Mouse (Mus musculus): ENCODE results near the gene Vamp5. TPM values are rescaled to one million over a fixed set of nuclear protein-coding genes. Genes with fewer than 3 reads are reported as not detected.

The Vamp5 gene
- polyA plus RNA-seq, 1 experiment from 2014 or later, result 17.3 TPM

DNA sequence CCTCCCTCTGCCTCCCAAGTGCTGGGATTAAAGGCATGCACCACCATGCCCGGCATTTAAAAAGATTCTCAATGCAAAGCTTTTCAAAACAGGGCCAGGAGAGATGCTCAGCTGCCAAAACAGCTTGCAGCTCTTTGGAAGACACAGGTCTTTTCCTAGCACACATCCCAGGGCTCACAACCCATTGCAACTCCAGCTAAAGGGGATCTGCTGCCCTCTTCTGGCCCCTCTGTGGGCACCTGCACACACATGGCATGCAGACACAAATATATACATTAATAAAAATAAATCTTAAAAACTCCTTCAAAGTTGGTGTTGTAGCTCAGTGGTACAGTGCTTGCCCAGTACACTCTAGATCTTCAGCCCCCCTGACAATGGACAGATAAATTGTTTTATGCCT, 29.7 kb upstream of the Vamp5 start:
- no peak overlapping the region for H3K4me2 ChIP-seq (replicated peaks)
- no peak overlapping the region for H3K9ac ChIP-seq
- no peak overlapping the region for H3K27ac ChIP-seq
- H3K4me3 ChIP-seq, result no peak overlapping the region
- peaks cover 4% of the 10 kb centered on the region for H3K4me1 ChIP-seq
- H3K36me3 ChIP-seq, result no peaks in the 10 kb centered on the region
- no peaks in the 10 kb centered on the region for H3K9me3 ChIP-seq
- 52% methylated on average over 1 of the region's 1 CpGs for WGBS
- 0 out of 2 replicates have a peak, but pooled peaks cover 3% of the 10 kb centered on the region for H3K27me3 ChIP-seq (replicated peaks)
- no peak for ATAC-seq (ENCODE audit: low FRiP score, low read depth)

DNA sequence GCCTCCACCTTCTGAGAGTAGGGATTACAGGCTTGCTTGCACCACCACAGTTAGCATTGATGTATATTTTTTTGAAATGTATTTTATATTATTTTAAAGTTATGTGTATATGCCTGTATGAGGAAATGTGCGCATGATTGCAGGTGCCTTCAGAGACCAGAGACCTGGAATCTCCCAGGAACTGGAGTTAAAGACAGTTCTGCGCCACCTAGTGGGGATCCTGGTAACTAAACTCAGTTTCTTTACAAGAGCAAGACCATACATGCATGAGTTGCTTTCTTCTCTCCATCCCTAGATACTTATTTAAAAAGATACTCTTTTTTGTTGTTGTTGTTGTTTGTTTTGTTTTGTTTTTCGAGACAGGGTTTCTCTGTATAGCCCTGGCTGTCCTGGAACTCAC, 29.3 kb upstream of the Vamp5 start:
- H3K4me1 ChIP-seq, result no peaks in the 10 kb centered on the region
- H3K4me3 ChIP-seq, result no peak overlapping the region
- H3K27ac ChIP-seq, result no peak overlapping the region
- H3K27me3 ChIP-seq (replicated peaks), result 0 out of 2 replicates have a peak, but pooled peaks cover 3% of the 10 kb centered on the region
- no peak overlapping the region for H3K9ac ChIP-seq
- 18% methylated on average over 3 of the region's 3 CpGs for WGBS
- H3K9me3 ChIP-seq, result no peaks in the 10 kb centered on the region
- H3K4me2 ChIP-seq (replicated peaks), result no peak overlapping the region
- no peaks in the 10 kb centered on the region for H3K36me3 ChIP-seq
- ATAC-seq (ENCODE audit: low FRiP score, low read depth), result no peak

DNA sequence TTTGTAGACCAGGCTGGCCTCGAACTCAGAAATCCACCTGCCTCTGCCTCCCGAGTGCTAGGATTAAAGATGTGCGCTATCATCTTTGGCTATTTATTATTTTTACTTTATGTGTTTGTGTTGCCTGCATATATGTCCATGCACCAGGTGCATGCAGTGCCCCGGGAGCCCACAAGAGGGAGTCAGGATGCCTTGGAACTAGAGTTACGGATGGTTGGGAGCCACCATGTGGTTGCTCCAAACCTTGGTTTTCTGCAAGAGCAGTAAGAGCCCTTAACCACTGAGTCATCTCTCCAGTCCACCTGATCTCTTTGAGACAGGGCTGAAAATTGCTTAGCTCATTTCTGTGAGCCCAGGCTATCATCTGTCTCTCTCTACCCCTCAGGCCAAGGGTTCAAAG, 26.9 kb upstream of the Vamp5 start:
- Histone ChIP-seq H3K27me3 (replicated peaks) (0 out of 2 replicates have a peak, but pooled peaks cover 3% of the 10 kb centered on the region), H3K4me2 (replicated peaks) (no peak overlapping the region), H3K9ac (no peak overlapping the region), H3K36me3 (no peaks in the 10 kb centered on the region), H3K4me3 (no peak overlapping the region), H3K4me1 (no peaks in the 10 kb centered on the region), H3K9me3 (no peaks in the 10 kb centered on the region), H3K27ac (no peak overlapping the region)
- no peak; the same call in 1 of the 2 replicates for ATAC-seq (ENCODE audit: low FRiP score, low read depth)
- under 1% methylated on average over 5 of the region's 5 CpGs for WGBS

DNA sequence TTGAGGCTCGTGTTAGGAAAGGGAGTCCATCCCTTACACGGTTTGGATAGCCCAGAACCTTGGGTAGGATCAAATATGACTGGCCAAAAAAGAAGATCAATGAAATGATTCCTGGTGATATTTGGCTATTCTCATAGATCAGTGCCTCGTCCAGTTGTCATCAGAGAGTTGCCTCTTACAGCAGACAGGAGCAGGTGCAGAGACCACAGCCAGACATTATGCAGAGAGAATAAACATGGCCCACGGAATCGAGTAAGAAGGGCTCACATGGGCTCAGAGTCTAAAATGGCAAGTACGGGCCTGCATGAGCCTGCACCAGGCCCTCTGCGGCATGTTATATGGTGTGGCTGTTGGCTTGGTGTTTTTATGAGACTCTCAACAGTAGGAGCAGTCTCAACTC, 25.1 kb upstream of the Vamp5 start:
- H3K36me3 ChIP-seq, result no peaks in the 10 kb centered on the region
- no peaks in the 10 kb centered on the region for H3K27me3 ChIP-seq (replicated peaks)
- H3K9ac ChIP-seq, result no peak overlapping the region
- ATAC-seq (ENCODE audit: low FRiP score, low read depth), result no peak
- H3K4me3 ChIP-seq, result no peak overlapping the region
- H3K27ac ChIP-seq, result no peak overlapping the region
- H3K9me3 ChIP-seq, result no peaks in the 10 kb centered on the region
- 82% methylated on average over 7 of the region's 7 CpGs for WGBS
- no peak overlapping the region for H3K4me2 ChIP-seq (replicated peaks)
- no peaks in the 10 kb centered on the region for H3K4me1 ChIP-seq

DNA sequence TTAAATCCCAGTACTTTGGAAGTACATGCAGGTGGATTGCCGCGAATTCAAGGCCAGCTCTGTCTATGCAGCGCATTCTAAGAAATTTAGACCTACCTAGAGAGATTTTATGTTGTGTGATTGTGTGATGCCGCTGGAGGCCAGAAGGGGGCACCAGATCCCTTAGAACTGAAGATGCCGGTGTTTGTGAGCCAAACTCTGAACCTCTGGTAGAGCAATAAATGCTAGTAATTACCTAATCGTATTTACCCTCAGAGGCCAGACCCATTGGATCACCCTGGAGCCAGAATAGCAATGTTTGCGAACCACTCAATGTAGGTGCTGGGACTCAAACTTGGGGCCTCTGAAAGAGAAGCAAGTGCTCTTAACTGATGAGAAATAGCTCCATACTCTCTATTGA, 21.6 kb upstream of the Vamp5 start:
- H3K4me1 ChIP-seq, result no peaks in the 10 kb centered on the region
- H3K27ac ChIP-seq, result no peak overlapping the region
- no peaks in the 10 kb centered on the region for H3K27me3 ChIP-seq (replicated peaks)
- no peak overlapping the region for H3K4me3 ChIP-seq
- no peak overlapping the region for H3K9ac ChIP-seq
- WGBS, result 18% methylated on average over 7 of the region's 7 CpGs
- H3K4me2 ChIP-seq (replicated peaks), result no peak overlapping the region
- H3K36me3 ChIP-seq, result no peaks in the 10 kb centered on the region
- H3K9me3 ChIP-seq, result no peaks in the 10 kb centered on the region
- no peak for ATAC-seq (ENCODE audit: low FRiP score, low read depth)

DNA sequence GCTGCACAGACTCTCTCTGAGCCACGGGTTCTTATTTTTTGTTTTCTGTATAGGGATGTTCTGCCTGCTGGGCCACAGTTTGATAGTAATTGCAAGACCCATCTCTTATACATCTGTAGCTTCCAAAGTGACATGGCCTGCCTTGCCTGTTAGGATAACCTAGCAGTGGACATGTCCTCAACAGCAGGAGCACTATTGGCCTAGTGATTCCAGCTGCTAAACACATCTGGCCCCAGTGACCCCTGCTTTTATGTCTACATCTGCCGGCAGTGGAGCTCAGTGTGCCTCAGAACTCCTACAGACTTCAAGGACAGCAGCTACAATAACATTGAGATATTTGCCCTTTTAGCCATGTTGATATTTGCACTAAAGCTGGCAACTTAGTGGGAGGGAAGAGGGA, 19.7 kb upstream of the Vamp5 start:
- ATAC-seq (ENCODE audit: low FRiP score, low read depth), result no peak
- Histone ChIP-seq H3K4me3 (no peak overlapping the region), H3K4me1 (no peaks in the 10 kb centered on the region), H3K9ac (no peak overlapping the region), H3K4me2 (replicated peaks) (no peak overlapping the region), H3K9me3 (no peaks in the 10 kb centered on the region), H3K27ac (no peak overlapping the region), H3K27me3 (replicated peaks) (no peaks in the 10 kb centered on the region), H3K36me3 (no peaks in the 10 kb centered on the region)
- 56% methylated on average over 2 of the region's 2 CpGs for WGBS

DNA sequence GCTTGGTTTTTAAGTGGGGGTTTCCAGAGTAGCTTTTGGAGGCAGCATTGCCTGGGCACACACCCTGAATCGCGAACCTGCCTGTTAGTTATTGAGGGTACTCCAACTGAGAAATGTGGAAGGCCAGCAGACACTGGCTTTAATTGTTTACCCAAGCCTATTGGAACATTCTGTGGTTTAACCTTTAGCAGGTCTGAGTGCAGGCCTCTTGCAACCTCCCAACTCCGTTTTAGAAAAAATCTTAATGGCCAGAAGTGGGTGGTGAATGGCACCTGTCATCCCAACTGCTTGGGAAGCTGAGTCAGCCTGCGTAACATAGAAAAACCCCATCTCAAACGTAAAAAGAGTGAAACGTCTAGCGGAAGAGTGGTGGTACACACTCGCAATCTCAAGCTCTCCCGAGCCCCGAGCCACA, 16.6 kb upstream of the Vamp5 start:
- Histone ChIP-seq H3K9ac (no peak overlapping the region), H3K4me3 (no peak overlapping the region), H3K4me2 (replicated peaks) (no peak overlapping the region), H3K36me3 (no peaks in the 10 kb centered on the region), H3K9me3 (no peaks in the 10 kb centered on the region), H3K27me3 (replicated peaks) (no peaks in the 10 kb centered on the region), H3K4me1 (no peaks in the 10 kb centered on the region), H3K27ac (no peak overlapping the region)
- ATAC-seq (ENCODE audit: low FRiP score, low read depth), result no peak
- 84% methylated on average over 10 of the region's 10 CpGs for WGBS

DNA sequence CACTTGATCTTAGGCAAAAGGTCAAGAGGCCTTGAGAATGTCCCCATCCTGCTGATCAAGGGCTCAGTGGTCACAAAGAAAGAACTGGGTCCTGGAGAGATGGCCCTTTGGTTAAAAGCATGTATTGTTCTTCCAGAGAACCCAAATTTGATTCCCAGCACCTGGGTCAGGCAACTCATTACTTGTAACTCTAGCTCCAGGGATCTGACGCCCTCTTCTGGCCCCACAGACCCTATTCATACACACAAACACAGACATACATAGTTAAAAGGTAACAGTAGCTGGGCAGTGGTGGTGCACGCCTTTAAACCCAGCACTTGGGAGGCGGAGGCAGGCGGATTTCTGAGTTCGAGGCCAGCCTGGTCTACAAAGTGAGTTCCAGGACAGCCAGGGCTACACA, 12.1 kb upstream of the Vamp5 start:
- WGBS, result 85% methylated on average over 5 of the region's 5 CpGs
- Histone ChIP-seq H3K4me3 (no peak overlapping the region), H3K36me3 (no peaks in the 10 kb centered on the region)

DNA sequence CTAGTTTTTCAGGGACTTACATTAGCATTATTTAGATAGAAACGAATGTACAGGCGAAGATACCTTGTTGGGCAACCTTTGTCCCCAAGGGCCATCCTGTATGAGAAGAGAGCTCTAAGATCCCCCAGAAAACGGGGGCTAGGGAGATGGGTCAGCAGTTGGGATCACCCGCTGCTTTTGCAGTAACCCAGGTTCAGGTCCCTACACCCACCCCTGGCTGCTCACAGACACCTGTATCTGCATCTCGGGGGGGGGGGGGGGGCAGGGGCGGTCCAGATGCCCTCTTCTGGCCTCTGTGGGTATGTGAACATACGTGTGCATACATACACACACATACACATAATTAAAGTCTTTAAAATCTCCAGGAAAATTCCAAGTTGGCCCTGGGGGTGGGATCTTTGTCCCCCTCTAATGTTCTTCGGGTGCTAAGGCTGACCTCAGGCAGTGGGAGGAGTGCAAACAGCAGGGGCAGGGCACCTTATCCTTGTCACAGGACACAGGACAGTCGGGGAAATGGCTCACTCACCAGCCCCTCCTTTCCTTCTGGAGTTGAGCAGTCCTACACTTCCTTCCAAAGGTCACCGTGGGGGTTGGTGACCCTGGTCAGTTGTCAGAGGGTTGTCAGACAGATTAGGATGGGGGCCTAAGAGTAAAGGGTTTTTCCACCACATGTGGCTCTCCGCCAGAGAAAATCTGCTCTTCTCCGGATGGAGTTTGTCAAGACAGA, 10.7 kb upstream of the Vamp5 start:
- ATAC-seq (ENCODE audit: low FRiP score, low read depth), result no peak
- H3K4me1 ChIP-seq, result peaks cover 11% of the 10 kb centered on the region; the same call in 1 of the 2 replicates

More for the DNA sequence above, 12.1 kb upstream of the Vamp5 start:
- Histone ChIP-seq H3K27ac (no peak overlapping the region), H3K4me1 (peaks cover 11% of the 10 kb centered on the region; the same call in 1 of the 2 replicates), H3K9ac (no peak overlapping the region), H3K4me2 (replicated peaks) (no peak overlapping the region), H3K27me3 (replicated peaks) (peaks cover 15% of the 10 kb centered on the region; the same call in 1 of the 2 replicates), H3K9me3 (no peaks in the 10 kb centered on the region)
- no peak for ATAC-seq (ENCODE audit: low FRiP score, low read depth)

DNA sequence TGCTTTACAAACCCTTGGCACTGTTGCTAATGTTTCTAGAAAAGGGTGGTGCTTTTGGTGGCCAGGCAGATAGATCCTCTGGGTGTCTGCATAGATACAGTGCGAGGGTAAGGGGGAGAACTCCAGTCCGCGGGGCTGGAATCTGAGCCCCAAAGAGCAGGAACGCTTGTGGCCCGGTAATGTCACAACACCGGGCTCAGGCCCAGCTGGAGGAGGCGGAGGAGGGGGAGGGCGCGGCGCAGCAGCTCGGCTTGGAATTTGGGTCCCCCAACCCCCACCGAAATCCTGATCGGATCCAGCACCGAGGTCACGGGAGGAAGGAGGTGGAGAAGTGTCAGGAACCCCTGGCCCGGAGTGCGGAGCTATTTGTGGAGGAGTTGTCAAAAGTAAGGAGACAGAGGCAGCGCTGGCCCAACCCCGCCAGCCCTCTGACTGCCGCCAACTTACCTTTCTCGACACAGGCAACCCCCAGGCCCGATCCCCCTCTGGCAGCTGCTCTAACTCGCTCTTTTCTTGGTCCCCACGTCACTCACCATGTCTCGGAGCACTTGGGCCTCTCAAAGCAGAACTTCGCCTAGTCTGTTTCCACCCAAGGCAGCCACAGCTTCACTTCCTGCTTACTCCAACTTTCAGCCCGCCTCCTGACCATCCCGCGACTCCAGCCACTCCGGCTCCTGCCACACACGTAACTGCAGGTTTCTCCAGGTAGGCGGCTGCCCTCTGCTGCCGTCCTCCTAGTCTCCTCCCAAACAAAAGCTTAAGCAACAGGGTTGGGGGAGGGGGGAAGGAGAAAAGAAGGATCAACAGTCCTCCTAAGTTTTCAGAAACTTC, 9.9 kb upstream of the Vamp5 start, which contains the start of gene Vamp8:
Gene Vamp8, minus strand, starts transcription at position 763 of the 831 bp plus-strand sequence.
- Histone ChIP-seq H3K9ac (peak within 1 kb of the TSS; percentile 45), H3K36me3 (no peaks in the 10 kb centered on the region), H3K27me3 (replicated peaks) (peaks cover 15% of the 10 kb centered on the region; the same call in 1 of the 2 replicates), H3K27ac (no peak within 1 kb of the TSS), H3K4me3 (peak within 1 kb of the TSS; percentile 34), H3K4me2 (replicated peaks) (peak within 1 kb of the TSS; percentile 58), H3K4me1 (peaks cover 11% of the 10 kb centered on the region; the same call in 1 of the 2 replicates), H3K9me3 (no peaks in the 10 kb centered on the region)
- ATAC-seq (ENCODE audit: low FRiP score, low read depth), result peak; percentile 48; the same call in 1 of the 2 replicates
- 2% methylated on average over 33 of the region's 33 CpGs for WGBS

More for the DNA sequence above, 10.7 kb upstream of the Vamp5 start:
- Histone ChIP-seq H3K4me2 (replicated peaks) (peak overlapping the region; percentile 58), H3K27me3 (replicated peaks) (peaks cover 15% of the 10 kb centered on the region; the same call in 1 of the 2 replicates), H3K9me3 (no peaks in the 10 kb centered on the region), H3K27ac (no peak overlapping the region), H3K4me3 (no peak overlapping the region), H3K36me3 (no peaks in the 10 kb centered on the region), H3K9ac (no peak overlapping the region)
- 24% methylated on average over 12 of the region's 12 CpGs for whole genome bisulfite sequencing

DNA sequence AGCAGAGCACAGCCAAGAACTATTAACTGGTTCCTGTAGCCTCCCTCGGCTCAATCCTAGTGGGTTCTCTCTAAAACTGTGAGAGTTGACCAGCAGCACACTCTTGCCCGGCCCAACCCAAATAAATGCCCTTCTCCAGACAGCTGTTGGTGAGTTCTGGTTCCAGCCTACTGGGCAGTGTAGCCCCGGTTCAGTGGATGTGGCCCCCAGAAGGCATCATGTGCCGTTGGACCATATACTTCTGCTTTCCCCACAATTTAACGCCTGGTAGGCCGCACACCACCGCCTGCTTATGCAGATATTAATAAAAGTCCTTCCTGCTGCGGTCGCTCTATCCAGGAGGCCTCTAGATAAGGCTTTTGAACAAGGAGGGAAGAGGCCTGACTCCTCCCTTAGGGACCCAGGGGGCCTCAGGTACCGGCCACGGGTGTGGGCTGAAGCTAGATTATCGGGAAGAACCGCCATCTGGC, 9.2 kb upstream of the Vamp5 start:
- 32% methylated on average over 13 of the region's 13 CpGs for WGBS
- no peak overlapping the region for H3K27ac ChIP-seq

DNA sequence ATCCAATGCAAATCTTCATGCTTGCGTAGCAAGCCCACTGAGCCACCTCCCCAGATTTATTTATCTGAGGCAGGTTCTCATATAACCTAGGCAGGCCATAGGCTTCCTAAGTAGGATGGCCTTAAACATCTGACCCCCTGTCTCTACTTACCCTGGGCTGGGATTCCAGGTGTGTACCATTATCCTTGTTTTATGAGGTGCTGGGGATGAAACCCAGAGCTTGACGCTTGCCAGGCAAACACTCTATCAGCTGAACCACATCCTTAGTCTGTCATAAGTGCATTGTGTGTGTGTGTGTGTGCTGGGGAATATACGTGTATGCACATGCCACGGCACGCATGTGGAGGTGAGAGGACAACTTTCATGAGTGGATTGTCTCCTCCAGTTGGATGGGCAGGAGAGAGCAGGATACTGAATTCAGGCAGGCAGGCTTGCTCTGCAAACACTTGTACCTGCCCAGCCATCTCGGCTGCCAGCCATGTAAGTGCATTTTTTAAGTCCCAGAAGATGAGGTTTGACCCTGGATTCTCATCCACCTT, 8.6 kb upstream of the Vamp5 start:
- 85% methylated on average over 6 of the region's 6 CpGs for WGBS
- no peak overlapping the region for H3K4me2 ChIP-seq (replicated peaks)
- no peak for ATAC-seq (ENCODE audit: low FRiP score, low read depth)
- H3K4me3 ChIP-seq, result no peak overlapping the region
- H3K9ac ChIP-seq, result no peak overlapping the region
- peaks cover 11% of the 10 kb centered on the region; the same call in 1 of the 2 replicates for H3K4me1 ChIP-seq
- no peaks in the 10 kb centered on the region for H3K36me3 ChIP-seq
- no peak overlapping the region for H3K27ac ChIP-seq
- H3K9me3 ChIP-seq, result no peaks in the 10 kb centered on the region
- peaks cover 15% of the 10 kb centered on the region; the same call in 1 of the 2 replicates for H3K27me3 ChIP-seq (replicated peaks)

More for the DNA sequence above, 9.2 kb upstream of the Vamp5 start:
- Histone ChIP-seq H3K9ac (0 out of 2 replicates have a peak overlapping the region, but pooled peaks have one; percentile 45), H3K4me3 (peak overlapping the region; percentile 34), H3K9me3 (no peaks in the 10 kb centered on the region), H3K27me3 (replicated peaks) (peaks cover 15% of the 10 kb centered on the region; the same call in 1 of the 2 replicates), H3K4me1 (peaks cover 11% of the 10 kb centered on the region; the same call in 1 of the 2 replicates), H3K4me2 (replicated peaks) (peak overlapping the region; percentile 58), H3K36me3 (no peaks in the 10 kb centered on the region)
- no peak for ATAC-seq (ENCODE audit: low FRiP score, low read depth)

Measured in neural tube, embryonic 12.5 days (tissue).